Mouse (Mus musculus): Measurements from ENCODE around the gene Ppp3ca.

- TF ChIP-seq POLR2A (IDR thresholded peaks at IDR 0.05; ENCODE audit: insufficient read depth, low read length) (no peak), CTCF (IDR thresholded peaks at IDR 0.05; ENCODE audit: low read depth, low read length) (no peak)
These were observed 60.1 kb downstream of the Ppp3ca start for GRCm38 (mm10) chr3:136729978-136730377.

Data from ES-Bruce4 (cell line).